Mouse (Mus musculus) neural tube, embryonic 12.5 days (tissue): ENCODE measurements around the gene Phf21a. TPM values are rescaled to one million over a fixed set of nuclear protein-coding genes. Genes with fewer than 3 reads are reported as not detected.

Experiments
- ATAC-seq: fragments of 200-750 bp; cut with Nextera tagmentation; 2 replicates; pipeline ENCODE4 v1.8.0; 2017; ENCODE audit warnings: low read depth, mild to moderate bottlenecking, moderate TSS enrichment, moderate library complexity; ENCODE audit not compliant: low FRiP score
- H3K27ac ChIP-seq: fragments of 300-500 bp; sonication (generic); 2 replicates; pipeline ENCODE4 v1.5.1; 2016
- H3K27me3 ChIP-seq: fragments of 300-500 bp; sonication (generic); replicated peaks from 2 replicates; pipeline ENCODE4 v1.6.1; 2016; ENCODE audit warnings: mild to moderate bottlenecking
- H3K36me3 ChIP-seq: fragments of 300-500 bp; sonication (generic); 2 replicates; pipeline ENCODE4 v1.6.1; 2016; ENCODE audit warnings: mild to moderate bottlenecking
- H3K4me1 ChIP-seq: fragments of 300-500 bp; sonication (generic); 2 replicates; pipeline ENCODE4 v1.6.1; 2016
- H3K4me2 ChIP-seq: fragments of 300-500 bp; sonication (generic); replicated peaks from 2 replicates; pipeline ENCODE4 v1.6.1; 2016; ENCODE audit warnings: mild to moderate bottlenecking
- H3K4me3 ChIP-seq: fragments of 300-500 bp; sonication (generic); 2 replicates; pipeline ENCODE4 v1.5.1; 2016
- H3K9ac ChIP-seq: fragments of 300-500 bp; sonication (generic); 2 replicates; pipeline ENCODE4 v1.6.1; 2016; ENCODE audit warnings: mild to moderate bottlenecking
- H3K9me3 ChIP-seq: fragments of 300-500 bp; sonication (generic); 2 replicates; pipeline ENCODE4 v1.6.1; 2016; ENCODE audit warnings: mild to moderate bottlenecking
- WGBS: fragments of 180-500 bp; shearing (Covaris S2); methylation state at CpG from one replicate; pipeline ENCODE4 v1.1.7; 2016; 5-methylcytosine and 5-hydroxymethylcytosine counted together
- polyA plus RNA-seq: library from polyadenylated mRNA; unstranded; fragments of >200 nt; fragmentation: Nextera tagmentation; extraction: Ambion mirVana; gene quantifications from 2 replicates; pipeline ENCODE4 v1.2.1, GENCODE M21; 2016

Gene Phf21a
- polyA plus RNA-seq, 1 experiment from 2014 or later = 38.4 TPM

DNA sequence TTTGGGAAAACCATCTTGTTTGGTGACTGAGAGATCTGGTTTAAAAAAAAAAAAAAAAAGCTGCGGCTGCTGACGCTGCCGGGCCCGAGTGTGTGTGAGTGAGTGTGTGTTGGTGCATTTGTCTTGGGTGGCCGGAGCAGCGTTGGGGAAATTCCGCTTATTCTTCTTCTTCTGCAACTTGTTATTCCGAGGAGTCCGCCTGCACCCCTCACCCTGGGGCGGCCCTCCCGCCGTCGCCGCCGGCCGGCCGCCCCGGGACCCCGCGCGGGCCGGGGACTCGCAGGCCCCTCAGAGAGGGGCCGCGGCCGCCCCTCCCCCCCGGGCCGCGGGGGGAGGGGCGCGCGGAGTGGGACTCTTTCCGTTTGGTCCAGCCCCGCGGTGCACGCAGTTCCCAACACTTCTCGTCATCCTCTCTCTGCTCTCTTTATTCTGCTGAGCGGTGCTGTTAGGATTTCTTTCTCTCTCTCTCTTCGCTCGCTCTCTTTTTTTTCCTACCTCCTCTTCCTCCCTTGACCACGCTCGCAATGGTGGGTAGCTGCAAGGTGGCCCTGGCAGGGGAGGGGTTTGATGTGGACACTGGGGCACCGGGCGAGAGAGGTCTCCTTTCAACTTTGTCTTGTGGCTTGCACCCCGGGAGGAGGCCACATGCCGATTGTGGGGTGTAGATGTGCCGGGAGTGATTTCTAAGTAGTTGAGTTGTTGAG, 92.3 kb downstream of the Phf21a start:
- H3K4me1 ChIP-seq = peaks cover 31% of the 10 kb centered on the region
- H3K27ac ChIP-seq = peak overlapping the region; percentile 98
- peak overlapping the region; percentile 86 for H3K9ac ChIP-seq
- WGBS = under 1% methylated on average over 40 of the region's 47 CpGs
- H3K36me3 ChIP-seq = no peaks in the 10 kb centered on the region
- H3K9me3 ChIP-seq = no peaks in the 10 kb centered on the region
- H3K4me3 ChIP-seq = peak overlapping the region; percentile 82
- H3K4me2 ChIP-seq = peak overlapping the region; percentile 85
- H3K27me3 ChIP-seq = no peaks in the 10 kb centered on the region
- peak; percentile 35 for ATAC-seq

DNA sequence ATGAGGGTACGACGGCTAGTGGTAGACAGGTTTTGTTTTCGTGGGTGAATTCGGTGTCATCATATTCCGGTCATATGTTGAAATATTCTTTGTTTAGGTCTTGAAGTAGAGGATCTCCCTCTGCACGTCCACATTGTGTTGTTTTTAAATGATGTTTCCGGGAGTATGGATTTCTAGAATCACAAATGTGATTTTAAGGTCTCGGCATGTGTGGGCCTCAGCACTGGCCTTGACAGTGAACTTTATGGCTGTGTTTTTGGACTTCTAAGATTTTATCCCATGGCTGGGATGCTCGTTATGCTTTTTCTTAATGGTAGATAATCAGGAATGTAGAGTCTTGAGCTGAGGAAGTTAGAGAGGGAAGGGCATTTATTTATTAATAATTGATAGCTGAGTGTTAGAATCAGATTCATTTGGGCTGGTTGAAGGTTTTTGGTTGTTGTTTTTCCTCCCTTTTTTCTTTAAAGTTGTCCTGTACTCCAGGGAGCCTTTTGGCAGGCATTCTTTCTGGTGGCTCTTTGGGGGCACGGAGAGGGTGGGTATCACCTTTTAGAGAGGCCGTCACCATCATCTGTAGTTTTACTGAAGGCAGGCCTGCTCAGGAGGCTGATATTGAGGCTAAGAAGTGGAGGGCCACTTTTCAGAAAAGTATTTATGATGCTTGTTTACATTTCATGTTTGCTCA, 93.0 kb downstream of the Phf21a start:
- no peaks in the 10 kb centered on the region for H3K27me3 ChIP-seq
- no peak for ATAC-seq
- H3K36me3 ChIP-seq = no peaks in the 10 kb centered on the region
- H3K4me2 ChIP-seq = peak overlapping the region; percentile 85
- H3K4me1 ChIP-seq = peaks cover 31% of the 10 kb centered on the region
- peak overlapping the region; percentile 98 for H3K27ac ChIP-seq
- peak overlapping the region; percentile 82 for H3K4me3 ChIP-seq
- peak overlapping the region; percentile 86 for H3K9ac ChIP-seq
- no peaks in the 10 kb centered on the region for H3K9me3 ChIP-seq
- 12% methylated on average over 11 of the region's 11 CpGs for WGBS

DNA sequence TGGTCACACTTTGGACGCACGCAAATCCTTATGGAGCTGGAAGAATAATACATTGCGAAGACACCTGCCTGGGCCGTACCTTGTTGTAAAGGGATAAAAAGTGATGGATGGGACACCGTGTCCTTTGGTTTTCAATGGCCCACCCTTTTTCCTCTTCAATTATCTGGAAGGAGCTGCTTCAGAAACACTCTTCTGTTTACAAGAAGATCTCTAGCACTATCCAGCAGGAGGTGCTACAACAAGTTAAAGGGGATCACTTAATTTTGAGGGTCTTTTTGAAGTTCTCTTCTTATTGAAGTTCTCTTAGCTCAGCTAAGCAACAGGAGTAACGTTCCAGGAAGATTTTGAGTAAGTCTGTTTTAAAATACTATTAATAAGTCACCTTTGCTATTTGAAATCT, 94.1 kb downstream of the Phf21a start:
- H3K27me3 ChIP-seq = no peaks in the 10 kb centered on the region
- no peak overlapping the region for H3K9ac ChIP-seq
- H3K4me3 ChIP-seq = no peak overlapping the region
- no peak overlapping the region for H3K27ac ChIP-seq
- H3K9me3 ChIP-seq = no peaks in the 10 kb centered on the region
- H3K36me3 ChIP-seq = no peaks in the 10 kb centered on the region
- H3K4me1 ChIP-seq = peaks cover 31% of the 10 kb centered on the region
- WGBS = 29% methylated on average over 6 of the region's 6 CpGs
- ATAC-seq = no peak
- H3K4me2 ChIP-seq = peak overlapping the region; percentile 85

DNA sequence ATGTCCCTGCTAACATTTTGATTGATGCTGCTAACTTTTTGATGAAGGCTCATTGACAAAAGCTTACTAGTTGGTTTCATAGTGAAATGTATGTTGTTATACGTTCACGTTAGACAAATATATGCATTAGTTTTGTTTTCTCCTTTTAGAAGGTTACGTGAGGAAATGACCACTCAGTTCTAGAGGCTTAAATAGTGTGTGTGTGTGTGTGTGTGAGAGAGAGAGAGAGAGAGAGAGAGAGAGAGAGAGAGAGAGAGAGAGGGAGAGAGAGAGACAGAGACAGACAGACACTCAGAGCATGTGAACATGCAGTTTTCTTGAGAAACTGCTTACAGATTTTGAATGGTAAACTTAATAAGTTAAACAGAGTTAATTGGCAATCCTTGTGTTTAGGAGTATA, 95.8 kb downstream of the Phf21a start:
- Histone ChIP-seq H3K9me3 (no peaks in the 10 kb centered on the region), H3K36me3 (no peaks in the 10 kb centered on the region), H3K4me1 (peaks cover 31% of the 10 kb centered on the region), H3K27me3 (no peaks in the 10 kb centered on the region), H3K9ac (no peak overlapping the region), H3K4me3 (no peak overlapping the region), H3K4me2 (peak overlapping the region; percentile 40), H3K27ac (no peak overlapping the region)
- no peak for ATAC-seq
- 72% methylated on average over 3 of the region's 3 CpGs for WGBS

DNA sequence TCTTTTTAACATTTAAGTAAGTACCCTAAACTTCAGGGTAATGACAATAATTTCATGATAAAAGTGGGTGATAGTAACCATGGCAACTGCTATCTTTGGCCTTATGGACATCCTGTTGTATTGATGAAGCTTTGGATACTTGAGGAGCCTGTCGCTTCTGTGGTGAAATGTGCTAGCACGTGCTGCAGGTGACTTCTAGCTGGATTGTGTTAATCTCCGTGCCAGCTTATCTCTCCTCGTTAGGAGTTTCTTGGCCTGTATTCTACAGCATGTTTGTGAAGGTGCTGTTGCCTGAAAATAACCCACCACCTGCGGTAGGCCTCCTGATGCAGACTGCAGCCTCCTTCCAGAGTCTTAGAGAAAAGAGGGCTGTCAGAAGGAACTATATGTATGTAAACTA, 98.0 kb downstream of the Phf21a start:
- Histone ChIP-seq H3K4me2 (no peak overlapping the region), H3K27me3 (no peaks in the 10 kb centered on the region), H3K27ac (no peak overlapping the region), H3K9me3 (no peaks in the 10 kb centered on the region), H3K36me3 (no peaks in the 10 kb centered on the region), H3K4me1 (peaks cover 28% of the 10 kb centered on the region), H3K4me3 (no peak overlapping the region), H3K9ac (no peak overlapping the region)
- WGBS = 83% methylated on average over 5 of the region's 5 CpGs
- no peak for ATAC-seq

DNA sequence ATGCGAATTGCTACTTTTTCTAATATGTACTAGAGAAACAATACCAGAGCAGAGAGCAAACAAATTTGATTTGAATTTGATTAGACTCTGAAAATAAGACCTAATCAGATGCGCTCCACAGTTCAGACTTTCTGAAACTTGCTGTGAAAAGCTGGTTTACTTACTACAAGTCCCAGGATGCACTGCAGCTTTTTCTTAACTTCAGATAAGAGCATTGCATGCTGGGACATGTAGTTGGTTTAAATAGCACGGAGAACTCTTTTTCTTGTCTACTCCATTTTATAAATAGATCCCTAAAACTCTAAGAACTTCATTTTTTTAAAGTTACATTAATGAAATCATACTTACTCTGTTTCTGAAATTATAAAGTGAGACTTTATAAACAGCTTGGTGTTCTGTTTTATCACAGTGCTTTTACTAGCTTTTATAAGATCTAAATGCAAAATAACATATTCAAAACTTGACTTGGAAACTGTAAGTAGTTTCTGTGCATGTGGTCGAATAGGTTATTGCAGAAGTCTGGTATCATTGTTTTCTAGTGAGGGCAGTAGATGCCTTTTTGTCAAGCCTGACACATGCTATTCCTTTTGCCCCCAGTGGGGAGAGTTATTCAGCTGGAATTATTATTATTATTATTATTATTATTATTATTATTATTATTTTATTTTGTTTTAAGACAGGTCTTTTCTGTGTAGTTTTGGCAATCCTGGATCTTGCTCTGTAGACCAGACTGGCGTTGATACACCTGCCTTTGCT, 99.1 kb downstream of the Phf21a start:
- Histone ChIP-seq H3K4me1 (peaks cover 18% of the 10 kb centered on the region), H3K4me3 (no peak overlapping the region), H3K27me3 (no peaks in the 10 kb centered on the region), H3K9ac (no peak overlapping the region), H3K36me3 (no peaks in the 10 kb centered on the region), H3K4me2 (no peak overlapping the region), H3K27ac (no peak overlapping the region), H3K9me3 (no peaks in the 10 kb centered on the region)
- 86% methylated on average over 5 of the region's 5 CpGs for WGBS
- ATAC-seq = no peak

DNA sequence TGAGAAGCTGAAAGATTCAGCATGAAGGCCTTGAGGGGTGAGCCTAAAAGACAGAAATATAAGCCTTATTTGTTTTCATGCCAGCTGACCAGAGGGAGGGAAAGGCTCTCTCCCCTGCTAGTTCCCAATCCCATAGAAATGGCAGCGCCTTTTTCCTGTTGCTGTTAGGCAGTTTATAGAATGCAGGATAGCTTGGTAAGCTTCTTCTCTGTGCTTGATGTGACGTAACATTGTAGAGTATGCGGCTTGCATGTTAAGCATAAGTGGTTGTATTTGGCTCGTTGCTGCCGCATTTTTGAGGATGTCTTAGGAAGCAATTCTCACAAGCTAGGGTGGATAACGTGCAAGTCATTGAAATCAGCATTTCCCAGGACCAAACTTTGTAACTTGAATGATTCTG, 105.2 kb downstream of the Phf21a start:
- Histone ChIP-seq H3K9me3 (no peaks in the 10 kb centered on the region), H3K9ac (no peak overlapping the region), H3K27me3 (no peaks in the 10 kb centered on the region), H3K27ac (no peak overlapping the region), H3K4me1 (no peaks in the 10 kb centered on the region), H3K36me3 (no peaks in the 10 kb centered on the region), H3K4me3 (no peak overlapping the region), H3K4me2 (no peak overlapping the region)
- 66% methylated on average over 6 of the region's 6 CpGs for WGBS
- no peak for ATAC-seq

DNA sequence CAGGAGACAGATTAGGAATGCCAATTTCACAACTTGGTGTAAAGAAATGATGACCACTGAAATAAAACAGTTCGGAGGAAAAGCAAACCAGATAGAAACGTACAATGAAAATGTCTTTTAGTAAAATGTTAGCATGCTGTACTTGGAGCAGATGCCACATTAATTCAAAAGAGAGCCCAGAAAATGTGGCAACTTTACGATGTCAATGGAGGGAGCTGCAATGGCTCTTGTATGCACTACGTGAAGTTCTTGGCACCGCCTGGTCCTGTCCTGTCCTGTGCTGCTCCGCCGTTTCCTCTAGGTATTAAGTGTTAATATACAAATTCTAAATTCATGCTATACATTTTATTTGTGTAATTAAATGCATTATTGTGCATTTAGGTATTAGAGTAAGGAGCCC, 105.8 kb downstream of the Phf21a start:
- no peak overlapping the region for H3K4me2 ChIP-seq
- H3K9me3 ChIP-seq = no peaks in the 10 kb centered on the region
- no peak for ATAC-seq
- no peaks in the 10 kb centered on the region for H3K36me3 ChIP-seq
- no peak overlapping the region for H3K9ac ChIP-seq
- no peak overlapping the region for H3K27ac ChIP-seq
- no peak overlapping the region for H3K4me3 ChIP-seq
- H3K4me1 ChIP-seq = no peaks in the 10 kb centered on the region
- H3K27me3 ChIP-seq = no peaks in the 10 kb centered on the region
- 74% methylated on average over 7 of the region's 7 CpGs for WGBS

DNA sequence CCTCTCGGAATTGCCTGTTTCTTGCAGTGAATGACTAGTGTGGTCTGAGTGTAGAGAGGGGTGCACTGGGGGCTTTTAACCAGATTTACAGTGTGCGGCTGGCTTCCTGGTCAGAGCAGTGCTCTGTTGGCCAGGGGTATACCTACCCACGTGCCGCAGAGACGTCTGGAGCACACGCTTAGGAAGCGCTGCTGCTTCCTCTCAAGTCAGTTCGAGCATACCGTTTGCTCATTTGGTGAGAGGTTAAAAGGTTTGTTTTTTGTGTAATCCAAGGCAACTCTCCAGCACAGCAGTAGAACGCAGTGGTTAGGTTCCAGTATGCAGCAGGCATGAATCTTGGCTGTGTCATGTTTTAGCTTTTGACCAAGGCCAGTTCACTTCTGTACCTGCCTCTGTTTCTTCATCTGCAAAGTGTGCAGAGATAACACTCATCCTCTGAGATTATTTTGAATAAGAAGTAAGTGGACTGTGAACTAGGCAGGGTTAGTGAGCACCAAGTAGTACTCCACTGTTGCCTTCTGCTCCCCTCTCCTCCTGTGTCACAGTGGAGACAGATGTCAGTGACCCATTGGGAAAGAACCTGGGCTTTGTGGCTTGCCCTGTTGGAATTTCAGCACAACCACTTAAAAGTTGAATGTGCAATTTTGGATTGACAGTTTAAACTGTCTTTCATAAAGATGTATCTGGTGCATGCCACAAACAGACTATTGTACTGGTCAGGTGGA, 106.8 kb downstream of the Phf21a start:
- 62% methylated on average over 10 of the region's 10 CpGs for WGBS
- ATAC-seq = no peak
- no peak overlapping the region for H3K4me3 ChIP-seq
- H3K4me1 ChIP-seq = no peaks in the 10 kb centered on the region; the same call in 1 of the 2 replicates
- no peak overlapping the region for H3K9ac ChIP-seq
- no peak overlapping the region for H3K4me2 ChIP-seq
- H3K27ac ChIP-seq = no peak overlapping the region
- no peaks in the 10 kb centered on the region for H3K27me3 ChIP-seq
- H3K36me3 ChIP-seq = no peaks in the 10 kb centered on the region
- H3K9me3 ChIP-seq = no peaks in the 10 kb centered on the region

DNA sequence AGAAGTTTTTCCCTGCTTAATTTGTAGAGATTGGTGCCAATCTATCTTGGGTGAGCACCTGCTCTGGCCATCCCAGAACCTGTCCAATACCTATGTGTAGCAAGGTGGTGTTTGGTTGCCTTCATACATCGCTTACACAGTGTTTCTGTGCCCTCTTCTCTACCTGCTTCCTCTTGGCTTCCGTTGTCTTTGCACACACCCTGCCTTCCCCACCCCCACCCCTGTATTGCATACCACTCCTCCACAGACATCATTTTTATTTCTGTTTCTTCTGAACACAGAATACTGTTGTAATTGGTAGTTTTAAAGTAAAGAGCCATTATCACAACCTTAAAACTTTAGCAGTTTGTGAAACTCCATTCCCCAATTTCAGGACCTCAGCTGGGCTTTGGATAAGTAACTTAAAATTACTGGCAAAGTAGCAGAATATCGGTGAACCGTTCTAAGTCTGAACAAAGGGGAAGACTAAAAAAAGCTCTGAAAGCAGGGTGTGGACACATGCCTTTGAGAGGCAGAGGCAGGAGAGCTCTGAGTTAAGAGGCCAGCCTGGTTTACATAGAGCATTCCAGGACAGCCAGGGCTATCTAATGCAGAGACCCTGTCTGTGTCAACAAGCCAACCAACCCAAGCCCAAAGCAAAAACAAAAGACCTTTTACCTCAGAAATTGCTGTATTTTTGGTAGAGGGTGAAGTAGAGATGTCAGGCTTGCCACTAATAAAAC, 109.6 kb downstream of the Phf21a start:
- H3K4me3 ChIP-seq = no peak overlapping the region
- no peak overlapping the region for H3K9ac ChIP-seq
- no peak for ATAC-seq
- H3K4me1 ChIP-seq = peaks cover 6% of the 10 kb centered on the region; the same call in 1 of the 2 replicates
- no peaks in the 10 kb centered on the region for H3K36me3 ChIP-seq
- H3K27ac ChIP-seq = no peak overlapping the region
- WGBS = 82% methylated on average over 4 of the region's 4 CpGs
- H3K4me2 ChIP-seq = no peak overlapping the region
- no peaks in the 10 kb centered on the region for H3K27me3 ChIP-seq
- H3K9me3 ChIP-seq = no peaks in the 10 kb centered on the region

DNA sequence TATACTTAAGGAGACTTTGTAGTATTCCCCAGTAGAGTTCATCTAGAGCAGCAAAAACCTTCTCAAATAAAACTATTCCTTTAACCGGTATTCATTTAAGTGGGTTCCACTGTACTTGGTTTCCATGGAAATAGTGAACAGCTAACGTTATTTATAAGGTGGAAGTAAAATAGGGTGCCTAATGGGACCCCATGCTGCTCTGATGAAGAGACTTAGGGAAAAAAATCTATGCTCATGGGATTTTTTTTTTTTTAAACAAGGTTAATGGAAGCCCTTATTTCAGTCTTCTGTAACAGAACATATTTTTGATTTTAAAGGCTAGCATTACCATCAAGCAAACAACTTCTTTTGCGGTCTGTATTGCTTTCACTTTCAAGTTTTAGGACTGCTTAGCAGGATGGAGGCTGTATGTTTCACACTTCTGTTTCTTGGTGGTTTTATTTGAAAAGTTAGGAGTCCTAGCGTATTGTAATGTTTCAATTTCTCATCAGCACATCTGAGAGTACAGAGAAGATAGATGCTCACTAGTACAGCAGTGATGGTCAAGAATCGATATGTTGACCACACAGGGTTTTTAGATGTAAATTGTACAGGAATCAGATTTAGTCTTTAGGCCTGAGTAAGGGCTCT, 112.2 kb downstream of the Phf21a start:
- no peak overlapping the region for H3K9ac ChIP-seq
- H3K4me2 ChIP-seq = no peak overlapping the region
- no peak overlapping the region for H3K27ac ChIP-seq
- 62% methylated on average over 5 of the region's 5 CpGs for WGBS
- peaks cover 6% of the 10 kb centered on the region; the same call in 1 of the 2 replicates for H3K4me1 ChIP-seq
- no peaks in the 10 kb centered on the region for H3K9me3 ChIP-seq
- H3K36me3 ChIP-seq = no peaks in the 10 kb centered on the region
- H3K4me3 ChIP-seq = no peak overlapping the region
- ATAC-seq = no peak
- no peaks in the 10 kb centered on the region for H3K27me3 ChIP-seq
